8 mouse cellular contexts compared by ENCODE assay signal in genomic region chr9:98538713-98539360, GRCm38 (mm10). TPM values are rescaled to one million over a fixed set of nuclear protein-coding genes. Genes with fewer than 3 reads are reported as not detected.
DNase-seq lines count a peak whose midpoint lies in the region; ATAC-seq lines count a peak whose summit lies in the region.

No protein-coding gene starts in this region.

- ATAC-seq in hindbrain, embryonic 13.5 days (ENCODE audit: low FRiP score): peak; percentile 85

- 4% methylated on average over 13 of the region's 13 CpGs for WGBS in hindbrain, embryonic 13.5 days

- DNase-seq in NIH3T3 (ENCODE audit: low read depth): peak; percentile 85
- peak; percentile 40 for DNase-seq in cerebellum, adult 9-11 months
- peak; percentile 59 to 73 for DNase-seq in frontal cortex, postnatal 14 days (ENCODE audit: low spot score in 2 of 2)
- DNase-seq in layer of hippocampus, postnatal 14 days (ENCODE audit: low spot score in 2 of 2): peak; percentile 69 to 89
- peak; percentile 80 for DNase-seq in lung, postnatal 10 days
- peak; percentile 90 for DNase-seq in retina, embryonic 14.5 days (ENCODE audit: low spot score)
- DNase-seq in urinary bladder, postnatal 25 days (ENCODE audit: low spot score): peak; percentile 47

- H3K4me2 ChIP-seq in hindbrain, embryonic 13.5 days: peak overlapping the region; percentile 34

- H3K27ac ChIP-seq in hindbrain, embryonic 13.5 days: no peak overlapping the region

- H3K4me1 ChIP-seq in hindbrain, embryonic 13.5 days (replicated peaks): peaks cover 7% of the 10 kb centered on the region; the same call in 1 of the 2 replicates

- no peaks in the 10 kb centered on the region for H3K9me3 ChIP-seq in hindbrain, embryonic 13.5 days

- no peak overlapping the region for H3K4me3 ChIP-seq in hindbrain, embryonic 13.5 days

- no peaks in the 10 kb centered on the region for H3K36me3 ChIP-seq in hindbrain, embryonic 13.5 days

- peaks cover 14% of the 10 kb centered on the region; the same call in 1 of the 2 replicates for H3K27me3 ChIP-seq in hindbrain, embryonic 13.5 days

- no peak overlapping the region for H3K9ac ChIP-seq in hindbrain, embryonic 13.5 days

RNA-seq across cellular contexts. Expression of gene Copb2, which starts 24.7 kb away (rescaled TPM):
- 134 and 140 TPM in 2 replicates for polyA plus RNA-seq in hindbrain, embryonic 13.5 days (2015; fragmentation: Nextera tagmentation; extraction: Ambion mirVana)
- 10 to 100 TPM; 93.0 to 94.0 TPM for total RNA-seq in layer of hippocampus, postnatal 14 days (2021)

RNA-seq across cellular contexts. Expression of gene Rbp2, which starts 52.9 kb away (rescaled TPM):
- polyA plus RNA-seq in hindbrain, embryonic 13.5 days (2015; fragmentation: Nextera tagmentation; extraction: Ambion mirVana): 0.62 and 1.2 TPM in 2 replicates
- total RNA-seq in layer of hippocampus, postnatal 14 days (2021): not detected

Comparison
In these comparisons a context has a peak if more than half of its experiments do, and no peak if none do; other contexts are left out.
1. DNase-seq: peak in every context shown above with its lines; median percentile 90 in retina, embryonic 14.5 days; 85 in NIH3T3; 80 in lung, postnatal 10 days; 79 in layer of hippocampus, postnatal 14 days; 66 in frontal cortex, postnatal 14 days; 47 in urinary bladder, postnatal 25 days; 40 in cerebellum, adult 9-11 months.